Mouse (Mus musculus) cerebellum, adult 11 months (tissue): Measurements from ENCODE around the gene Dhx15.

Experiments used
- DNase-seq: peaks from one replicate; pipeline ENCODE4 v3.0.0; 2022

Gene Dhx15

GRCm38 (mm10) chr5:52141936-52142335 lies 48.4 kb downstream of the Dhx15 start:
- DNase-seq, result no peak

GRCm38 (mm10) chr5:52138819-52139218 lies 51.5 kb downstream of the Dhx15 start:
- DNase-seq, result no peak

- DNase-seq, result no peak
Observed at GRCm38 (mm10) chr5:52138134-52138533, 52.2 kb downstream of the Dhx15 start.

GRCm38 (mm10) chr5:52135460-52136141 lies 54.7 kb downstream of the Dhx15 start:
- no peak for DNase-seq

- DNase-seq, result no peak
Observed at GRCm38 (mm10) chr5:52132840-52133239, 57.5 kb downstream of the Dhx15 start.

GRCm38 (mm10) chr5:52132092-52132491 lies 58.2 kb downstream of the Dhx15 start:
- DNase-seq, result peak; percentile 57

- DNase-seq, result no peak
Observed at GRCm38 (mm10) chr5:52131389-52131788, 58.9 kb downstream of the Dhx15 start.

GRCm38 (mm10) chr5:52130496-52130895 lies 59.8 kb downstream of the Dhx15 start:
- DNase-seq, result no peak

GRCm38 (mm10) chr5:52126263-52126662 lies 64.1 kb downstream of the Dhx15 start:
- no peak for DNase-seq

GRCm38 (mm10) chr5:52125854-52126253 lies 64.5 kb downstream of the Dhx15 start:
- no peak for DNase-seq

GRCm38 (mm10) chr5:52122146-52122545 lies 68.2 kb downstream of the Dhx15 start:
- no peak for DNase-seq

GRCm38 (mm10) chr5:52119822-52120221 lies 70.5 kb downstream of the Dhx15 start:
- no peak for DNase-seq

GRCm38 (mm10) chr5:52119192-52119591 lies 71.1 kb downstream of the Dhx15 start:
- no peak for DNase-seq

- DNase-seq, result no peak
Observed at GRCm38 (mm10) chr5:52117829-52118228, 72.5 kb downstream of the Dhx15 start.

- peak; percentile 45 for DNase-seq
Observed at GRCm38 (mm10) chr5:52116404-52116803, 73.9 kb downstream of the Dhx15 start.

GRCm38 (mm10) chr5:52115821-52116317 lies 74.4 kb downstream of the Dhx15 start:
- DNase-seq, result peak; percentile 88

- DNase-seq, result peak; percentile 58
Observed at GRCm38 (mm10) chr5:52114751-52115451, 75.4 kb downstream of the Dhx15 start.

- peak; percentile 53 for DNase-seq
Observed at GRCm38 (mm10) chr5:52113851-52114731, 76.2 kb downstream of the Dhx15 start.

- DNase-seq, result peak; percentile 34
Observed at GRCm38 (mm10) chr5:52112953-52113841, 77.1 kb downstream of the Dhx15 start.

- no peak for DNase-seq
Observed at GRCm38 (mm10) chr5:52112191-52112760, 78.0 kb downstream of the Dhx15 start.

- no peak for DNase-seq
Observed at GRCm38 (mm10) chr5:52110808-52111663, 79.3 kb downstream of the Dhx15 start.
